Mouse (Mus musculus): ENCODE data around the gene Cmip. TPM values are rescaled to one million over a fixed set of nuclear protein-coding genes. Genes with fewer than 3 reads are reported as not detected.

Gene Cmip
- total RNA-seq, 2 experiments from 2014 or later: 18.7 to 23.7 TPM

DNA sequence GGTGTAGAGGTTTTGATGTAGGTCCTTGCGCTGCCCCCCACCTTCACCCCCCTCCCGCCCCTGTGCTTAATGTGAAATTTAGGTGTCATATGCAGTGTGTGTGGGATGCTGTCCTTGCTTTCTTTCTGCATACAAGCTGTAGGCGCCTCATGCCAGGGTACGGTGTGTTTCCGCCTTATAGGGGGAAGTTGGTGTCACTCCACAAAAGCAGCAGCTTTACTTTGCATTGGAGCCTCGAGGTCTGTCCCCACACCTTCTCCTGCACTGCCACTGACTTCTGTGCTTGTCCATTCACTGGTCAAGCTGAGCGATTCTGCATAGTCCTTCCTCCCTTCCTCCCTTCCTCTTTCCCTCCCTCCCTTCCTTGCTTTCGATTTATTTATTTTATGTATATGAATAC lies 250.8 kb downstream of the Cmip start:
- DNase-seq: no peak

Small RNA genes within 50 kb of the gene (microRNA-seq; reads per million reads assigned to microRNA genes)
- gene Mir7077 (0 reads per million in 2 experiments), gene Mir7078 (0 reads per million in 2 experiments)

Other genes starting within 250 kb of the Cmip start
- gene Pkd1l2, start 174.6 kb upstream of the Cmip start, total RNA-seq (2021): under 1 TPM; 0.11 to 0.14 TPM
- not detected for gene Bco1, start 161.2 kb upstream of the Cmip start, total RNA-seq (2021)
- gene Gan, start 98.9 kb upstream of the Cmip start, total RNA-seq (2021): 1 to 10 TPM; 4.8 to 6.5 TPM
- gene Plcg2, start 241.2 kb downstream of the Cmip start, total RNA-seq (2021): 1 to 10 TPM; 1.0 to 2.6 TPM